Mouse (Mus musculus): ENCODE measurements around the gene Fbln2.

Fbln2 gene

DNA sequence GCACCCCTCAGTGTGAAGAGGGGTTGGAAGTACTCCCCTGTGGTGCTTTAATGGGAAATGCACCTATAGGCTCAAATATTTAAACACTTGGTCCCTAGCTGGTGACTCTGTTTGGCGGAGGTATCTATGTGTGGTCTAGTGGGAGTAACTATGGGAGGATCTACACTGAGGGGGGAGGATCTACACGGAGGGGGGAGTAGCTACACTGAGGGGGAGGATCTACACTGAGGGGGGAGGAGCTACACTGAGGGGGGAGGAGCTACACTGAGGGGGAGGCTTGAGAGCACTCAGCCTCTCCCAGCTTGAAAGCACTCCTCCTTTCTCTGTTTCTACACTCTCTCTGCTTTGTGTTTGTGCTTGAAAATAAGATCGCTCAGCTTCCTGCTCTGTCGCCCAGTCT lies 67.2 kb downstream of the Fbln2 start:
- DNase-seq (ENCODE audit: low spot score in 2 of 2), result no peak

DNA sequence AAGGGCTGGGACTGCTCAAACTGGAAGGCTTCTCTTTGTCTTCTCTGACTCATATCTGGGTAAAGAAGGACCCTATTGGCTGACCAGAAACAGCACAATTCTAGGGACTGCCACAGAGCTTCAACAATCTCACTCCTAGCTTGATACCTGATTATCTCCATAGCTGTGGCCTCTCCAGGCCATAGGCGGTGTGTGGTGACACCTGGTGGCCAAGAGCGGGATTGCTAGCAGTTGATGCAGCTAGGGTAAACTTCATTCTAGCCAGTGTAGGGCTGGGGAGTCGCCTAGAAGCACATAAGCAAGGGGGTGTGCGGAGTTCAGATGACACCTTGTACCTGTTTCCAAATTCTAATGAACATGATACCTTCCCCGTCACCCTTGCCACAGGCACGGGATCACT lies 69.0 kb downstream of the Fbln2 start:
- peak; percentile 78 to 96 for DNase-seq (ENCODE audit: low spot score in 2 of 2)

DNA sequence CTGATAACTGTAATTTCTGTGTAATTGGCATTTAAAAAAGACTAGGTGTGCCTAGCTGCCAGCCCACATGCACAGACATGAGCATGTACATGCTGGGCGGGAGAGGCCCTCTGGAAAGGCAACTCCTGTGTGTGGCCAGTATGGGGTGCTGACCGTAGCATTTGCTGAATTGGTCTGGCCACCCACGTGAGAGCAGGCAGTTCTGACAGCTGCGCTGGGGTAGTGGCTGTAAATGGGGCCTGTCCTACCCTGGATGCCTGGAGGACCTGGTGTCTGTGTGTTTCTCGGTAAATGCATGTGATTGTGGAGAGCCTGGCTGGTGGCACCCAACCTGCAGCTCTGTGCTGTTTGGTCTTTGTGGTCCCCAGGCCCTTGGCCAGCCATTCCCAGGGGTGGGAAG lies 69.5 kb downstream of the Fbln2 start:
- no peak for DNase-seq (ENCODE audit: low spot score in 2 of 2)

DNA sequence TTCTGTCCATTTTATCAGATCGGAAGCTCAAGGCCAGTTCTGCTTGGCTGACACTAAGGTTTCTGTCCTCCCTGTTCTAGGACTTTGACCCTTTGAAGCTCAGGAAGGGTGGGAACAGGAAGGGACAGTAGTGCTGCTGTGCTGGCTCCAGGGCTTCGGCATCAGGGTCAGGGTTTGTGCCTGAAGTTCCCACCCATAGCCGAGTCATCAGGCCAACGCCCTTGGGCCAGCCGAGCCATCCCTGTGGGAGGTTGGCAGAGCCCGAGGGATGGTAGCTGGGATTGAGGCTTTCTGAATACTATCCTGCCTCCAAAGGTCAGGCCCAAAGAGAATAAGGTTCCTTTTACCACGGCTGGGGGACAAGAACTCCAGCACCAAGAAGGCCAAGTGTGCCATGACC lies 70.8 kb downstream of the Fbln2 start:
- DNase-seq (ENCODE audit: low spot score in 2 of 2), result no peak

DNA sequence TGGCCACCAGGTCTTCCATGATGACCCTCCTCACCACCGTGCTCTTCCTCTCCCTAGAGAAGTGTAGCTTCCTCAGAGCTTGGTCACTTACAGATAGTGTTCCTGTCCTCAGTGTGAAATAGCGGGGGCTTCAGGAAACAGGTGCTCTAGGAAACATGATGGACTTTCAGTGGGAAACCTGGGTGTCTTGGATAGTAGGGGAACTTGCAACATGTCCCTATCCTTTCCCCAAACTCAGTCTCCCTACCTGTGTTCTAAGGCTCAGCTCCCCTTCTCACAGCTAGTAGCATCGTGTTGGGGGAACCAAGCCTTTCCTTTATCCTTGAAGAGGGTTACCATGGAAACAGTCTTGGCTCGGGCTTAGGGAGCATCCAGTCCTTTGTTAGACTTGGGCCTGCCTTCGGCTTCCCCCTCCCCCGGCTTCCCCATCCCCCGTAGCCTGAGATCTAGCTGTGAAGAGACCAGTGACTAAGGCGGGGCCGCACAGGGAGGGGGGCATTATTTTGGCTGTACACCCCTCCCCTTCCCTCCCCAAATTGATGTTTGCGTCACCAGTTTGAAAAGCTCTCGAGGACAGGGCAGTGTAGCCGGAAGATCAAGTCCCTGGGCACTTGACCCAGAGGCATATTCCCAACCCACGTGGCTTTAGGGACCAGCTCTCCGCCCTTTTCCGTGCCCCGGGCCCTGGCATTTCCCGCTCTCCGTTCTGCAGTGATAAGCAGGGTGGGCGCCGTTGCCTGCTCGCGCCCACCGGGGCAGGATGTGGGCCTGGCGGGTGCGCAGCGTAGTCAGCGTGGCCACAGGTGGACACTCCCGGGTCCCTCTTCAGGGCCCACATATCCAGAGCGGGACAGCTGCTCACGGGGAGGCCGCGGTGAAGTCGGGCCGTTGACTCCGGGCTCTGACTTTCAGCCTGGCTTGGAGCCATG lies 72.5 kb downstream of the Fbln2 start:
- DNase-seq (ENCODE audit: low spot score in 2 of 2), result no peak

DNA sequence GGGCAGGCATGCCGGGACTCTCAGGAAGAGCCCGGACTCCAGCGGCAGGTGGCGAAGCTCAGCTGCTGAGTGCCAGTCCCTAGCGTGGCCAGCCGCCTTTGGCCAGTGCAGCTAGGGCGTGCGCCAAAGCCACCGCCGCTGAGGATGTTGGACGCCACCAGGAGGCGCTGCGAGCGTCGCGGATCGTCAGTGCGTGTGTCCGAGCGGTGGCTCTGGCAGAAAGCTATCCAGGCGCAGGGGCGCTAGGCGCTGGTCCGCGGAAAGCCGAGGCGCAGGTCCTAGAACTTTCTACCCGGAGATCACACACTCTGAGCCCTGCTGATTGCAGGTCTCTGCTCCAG lies 73.2 kb downstream of the Fbln2 start:
- peak; percentile 57 to 78 for DNase-seq (ENCODE audit: low spot score in 2 of 2)

DNA sequence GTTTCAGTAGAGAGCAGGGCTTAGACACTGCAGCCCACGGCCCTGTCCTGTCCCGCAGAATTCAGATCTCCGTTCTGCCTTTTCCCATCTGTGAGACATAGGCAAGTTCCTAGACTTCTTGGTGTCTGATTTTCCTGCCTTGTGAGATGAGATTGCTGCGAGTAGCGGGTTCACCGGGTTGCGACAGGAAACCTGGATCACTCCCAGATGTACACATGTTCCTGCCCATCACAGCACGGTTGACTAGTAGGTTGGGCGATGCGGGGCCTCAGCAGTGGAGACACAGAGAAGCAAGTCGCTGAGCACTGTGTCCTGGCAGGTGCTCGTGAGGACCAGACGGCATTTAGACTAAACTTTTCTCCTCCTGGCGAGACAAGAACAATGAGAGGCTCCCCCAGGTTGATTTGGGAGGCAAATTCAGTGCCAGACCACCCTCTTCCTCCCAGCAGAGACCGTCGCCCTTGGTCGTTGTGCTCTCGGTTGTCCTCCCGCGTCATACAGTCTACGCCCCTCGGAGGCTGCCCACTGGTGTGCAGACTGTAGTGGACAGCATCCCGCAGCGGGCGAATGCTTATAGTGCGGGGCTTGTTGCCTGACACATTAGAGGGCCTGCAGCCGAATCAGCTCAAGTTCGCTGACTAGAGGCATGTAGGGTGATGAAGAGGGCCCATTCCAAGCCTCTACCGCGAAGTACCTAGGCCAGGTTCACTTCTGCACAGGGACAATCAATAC lies 73.7 kb downstream of the Fbln2 start:
- no peak for DNase-seq (ENCODE audit: low spot score in 2 of 2)

DNA sequence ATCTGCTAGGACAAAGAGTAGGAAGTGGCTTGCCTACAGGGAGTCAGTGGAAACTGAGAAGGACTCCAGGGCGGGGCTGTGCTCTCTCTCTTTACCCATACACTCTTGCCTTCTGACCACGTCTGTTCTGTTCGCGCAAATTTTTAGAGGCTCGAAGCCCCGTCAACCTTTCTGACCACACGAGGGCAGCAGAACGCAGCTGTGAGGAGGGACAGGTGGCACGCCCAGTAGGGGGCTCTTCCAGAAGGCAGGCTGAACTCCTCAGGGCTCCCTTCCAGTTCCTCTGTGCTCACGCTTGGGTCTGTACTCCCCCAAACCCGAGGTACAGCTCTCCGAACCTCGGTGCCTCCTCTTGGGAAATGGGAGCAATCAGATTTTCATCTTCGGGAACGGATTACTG lies 74.4 kb downstream of the Fbln2 start:
- peak; percentile 70 to 84 for DNase-seq (ENCODE audit: low spot score in 2 of 2)

DNA sequence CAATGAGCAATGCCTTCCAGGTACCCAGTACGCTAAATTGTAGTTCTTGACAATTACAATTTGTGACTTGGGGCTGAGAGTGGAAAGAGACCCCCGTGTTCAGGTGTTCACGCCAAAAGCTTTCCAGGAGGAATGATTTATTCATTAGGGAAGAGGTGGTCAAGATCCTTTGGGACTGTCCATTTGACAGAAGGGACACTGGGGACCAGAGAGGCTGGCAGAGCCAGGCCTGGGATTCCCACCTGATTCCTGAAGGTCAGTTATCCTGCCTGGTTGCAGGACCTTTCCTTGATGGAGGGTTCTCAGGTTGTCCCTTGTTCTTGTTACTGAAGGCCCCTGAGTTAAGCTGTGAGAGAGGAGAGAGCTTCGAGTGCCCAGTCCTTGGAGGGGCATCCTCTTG lies 74.9 kb downstream of the Fbln2 start:
- DNase-seq (ENCODE audit: low spot score in 2 of 2), result no peak

DNA sequence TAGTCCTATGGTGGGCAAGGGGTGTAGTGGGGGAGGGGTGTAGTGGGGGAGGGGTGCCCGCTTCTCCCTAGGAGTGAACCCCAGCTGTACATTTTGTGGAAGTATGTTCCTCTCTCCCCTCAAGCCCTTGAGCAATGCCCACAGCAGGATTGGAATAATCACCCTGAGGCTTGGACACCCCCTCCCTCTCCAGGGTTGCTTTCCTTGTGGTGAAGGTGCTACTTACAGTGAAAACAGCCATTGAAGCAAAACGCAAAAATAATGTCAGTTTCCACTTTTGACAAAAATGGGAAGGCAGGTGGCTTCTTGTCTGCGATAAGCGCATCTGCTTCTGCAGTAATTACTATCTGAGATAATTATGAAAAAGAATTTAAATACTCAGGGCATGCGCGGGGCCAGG lies 75.4 kb downstream of the Fbln2 start:
- DNase-seq (ENCODE audit: low spot score in 2 of 2), result no peak

DNA sequence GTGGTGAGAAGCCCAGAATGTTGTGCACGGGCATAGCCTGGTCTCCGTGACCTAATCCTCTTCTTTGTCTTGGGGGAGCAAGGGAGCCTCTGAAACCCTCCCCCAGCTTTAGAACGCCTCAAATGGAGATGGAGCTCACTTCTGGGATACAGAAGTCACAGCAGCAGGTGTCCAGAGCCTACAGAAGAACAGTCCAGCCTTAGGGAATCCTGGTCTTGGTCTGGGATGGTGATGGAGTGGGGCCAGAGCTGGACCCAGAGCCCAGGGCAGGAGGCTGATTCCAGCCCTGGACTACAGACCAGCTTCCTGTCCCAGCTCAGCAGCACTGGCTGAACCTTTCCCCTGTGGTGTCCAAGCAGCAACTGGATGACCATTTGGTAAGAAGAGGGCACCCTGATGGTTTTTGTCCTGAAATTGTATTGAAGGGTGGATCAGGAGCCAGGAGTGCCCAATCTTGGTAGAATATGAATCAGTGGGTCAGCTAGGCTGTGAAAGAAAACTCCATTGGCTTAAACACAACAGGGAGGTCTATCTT lies 76.1 kb downstream of the Fbln2 start:
- DNase-seq (ENCODE audit: low spot score in 2 of 2), result no peak

DNA sequence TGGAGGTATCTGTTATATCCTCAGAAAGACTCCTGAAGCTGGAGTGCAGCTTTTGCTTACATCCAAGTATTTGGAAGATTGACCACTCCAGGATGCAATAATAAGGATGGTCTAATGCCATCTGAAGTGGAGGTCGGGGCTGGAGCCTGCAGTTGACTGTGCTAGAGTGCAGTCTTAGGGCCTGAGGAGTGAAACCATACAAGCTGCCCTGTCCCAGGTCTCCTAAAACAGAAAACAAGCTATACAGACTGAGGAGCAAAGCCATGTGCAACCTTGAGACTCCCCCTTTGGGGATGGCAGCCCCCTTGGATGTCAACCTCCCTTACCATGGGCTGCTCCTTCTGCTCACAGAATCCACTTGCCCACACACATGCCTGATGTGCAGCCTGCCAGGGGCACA lies 76.7 kb downstream of the Fbln2 start:
- no peak for DNase-seq (ENCODE audit: low spot score in 2 of 2)

DNA sequence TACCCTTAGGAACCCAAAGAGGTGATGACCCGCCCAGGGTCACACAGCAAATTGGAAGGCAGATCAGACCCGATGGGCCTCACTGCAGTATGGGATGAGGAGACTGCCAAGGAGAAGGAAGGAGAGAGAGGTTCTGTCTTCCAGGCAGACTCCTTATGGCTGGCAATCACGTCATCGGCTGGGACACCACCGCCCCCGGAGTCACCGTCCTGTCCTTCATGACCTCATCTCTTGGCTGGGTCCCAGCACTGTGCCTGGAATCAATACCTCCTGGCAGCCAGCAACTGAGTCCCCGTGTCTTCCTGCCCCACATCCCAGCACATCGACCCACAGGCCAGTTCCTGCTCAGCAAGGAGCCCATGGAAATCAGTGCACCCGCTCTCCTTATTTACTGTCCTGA lies 78.7 kb downstream of the Fbln2 start:
- DNase-seq (ENCODE audit: low spot score in 2 of 2), result no peak

DNA sequence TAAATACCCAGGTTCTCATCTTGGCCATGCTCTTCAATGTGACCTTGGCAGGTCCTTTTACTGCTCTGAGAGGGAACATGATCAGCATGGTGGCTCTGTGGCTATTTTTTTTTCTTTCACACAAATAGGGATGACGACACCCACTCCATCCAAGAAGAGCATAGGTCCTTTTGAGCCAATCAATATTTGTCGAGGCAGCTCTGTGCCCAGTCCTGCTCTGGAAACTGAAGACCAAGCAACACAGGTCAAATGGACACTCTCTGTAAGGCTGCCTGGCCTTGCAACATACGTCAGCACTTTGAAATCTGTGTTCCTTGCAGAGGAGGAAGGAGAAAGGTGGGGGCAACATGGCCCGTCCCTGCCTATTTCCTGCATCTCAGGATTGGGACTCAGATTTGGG lies 83.2 kb downstream of the Fbln2 start:
- DNase-seq (ENCODE audit: low spot score in 2 of 2), result no peak

DNA sequence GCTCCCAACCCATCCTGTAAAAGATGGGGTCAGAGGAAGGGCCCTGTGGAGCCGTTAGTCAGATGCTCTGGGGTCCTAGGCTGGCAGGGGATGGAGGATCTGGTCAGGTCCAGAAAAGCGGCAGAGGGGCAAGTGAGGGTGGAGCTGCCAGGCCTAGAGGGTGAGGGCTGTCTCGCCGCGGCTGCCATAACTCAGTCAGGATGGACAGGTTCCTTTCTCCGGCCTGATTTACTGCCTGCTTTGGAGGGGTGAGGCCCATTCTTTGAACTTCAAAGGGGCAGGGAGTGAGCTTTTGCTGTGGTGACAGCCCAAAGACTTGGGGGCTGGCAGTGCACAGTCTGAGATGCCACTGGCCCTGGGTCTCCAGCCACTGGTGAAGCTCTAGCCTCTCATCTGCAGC lies 86.6 kb downstream of the Fbln2 start:
- no peak for DNase-seq (ENCODE audit: low spot score in 2 of 2)

DNA sequence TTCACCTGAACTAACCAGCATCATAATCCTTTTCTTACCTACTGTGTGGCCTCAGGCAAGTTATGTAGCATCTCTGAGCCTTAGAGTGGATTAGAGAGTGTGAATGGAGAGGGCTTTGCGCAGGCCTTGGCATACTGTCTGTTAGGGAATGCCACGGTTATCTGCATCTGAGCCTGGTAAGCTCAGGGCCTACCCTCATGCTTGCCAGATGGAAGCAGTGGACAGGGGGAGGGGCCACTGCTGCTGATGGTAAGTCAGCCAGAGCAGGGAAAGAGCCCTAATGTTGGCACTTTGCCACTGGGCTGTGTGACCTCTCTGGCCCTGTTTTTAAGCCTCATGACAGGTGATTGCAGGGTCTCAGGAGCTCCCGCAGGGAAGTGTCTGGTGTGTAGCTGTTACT lies 87.8 kb downstream of the Fbln2 start:
- DNase-seq (ENCODE audit: low spot score in 2 of 2), result no peak

DNA sequence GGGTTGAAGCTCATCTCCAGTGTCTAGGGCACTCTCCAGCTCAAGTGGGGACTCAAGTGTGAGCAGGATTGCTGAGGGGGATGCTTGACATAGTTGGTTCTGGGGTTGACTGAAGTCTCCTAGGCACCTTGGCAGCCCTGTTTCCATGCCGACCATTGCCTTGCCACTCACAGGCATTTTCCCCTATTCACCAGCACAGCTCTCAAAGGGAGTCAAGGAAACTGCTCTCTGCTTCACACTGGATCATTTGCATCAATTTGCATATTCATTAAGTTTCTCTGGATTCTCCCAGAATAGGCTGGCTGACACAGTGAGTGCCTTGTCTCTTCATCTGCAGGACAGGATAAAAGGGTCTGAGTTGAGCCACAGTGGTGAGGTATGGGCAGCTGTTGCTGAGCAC lies 89.6 kb downstream of the Fbln2 start:
- peak; percentile 66 to 83 for DNase-seq (ENCODE audit: low spot score in 2 of 2)

DNA sequence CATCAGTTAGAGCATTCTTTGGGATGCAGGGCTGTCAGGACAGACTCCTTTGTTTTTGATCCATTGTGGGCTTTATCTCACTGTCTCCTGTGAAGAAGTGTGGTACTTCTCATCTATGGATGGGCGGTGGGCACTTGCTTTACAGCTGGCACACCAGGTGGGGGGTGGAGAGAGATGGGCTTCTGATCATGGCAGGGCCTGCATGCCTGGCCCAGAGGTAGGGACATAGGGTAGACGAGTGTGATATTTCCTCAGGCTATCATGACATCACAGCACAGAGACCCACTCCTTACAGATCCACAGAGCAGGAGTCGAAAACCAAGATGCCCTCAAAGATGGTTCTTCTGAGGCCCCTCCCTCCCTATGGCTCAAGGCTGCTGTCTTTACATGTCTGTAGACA lies 90.1 kb downstream of the Fbln2 start:
- no peak for DNase-seq (ENCODE audit: low spot score in 2 of 2)

DNA sequence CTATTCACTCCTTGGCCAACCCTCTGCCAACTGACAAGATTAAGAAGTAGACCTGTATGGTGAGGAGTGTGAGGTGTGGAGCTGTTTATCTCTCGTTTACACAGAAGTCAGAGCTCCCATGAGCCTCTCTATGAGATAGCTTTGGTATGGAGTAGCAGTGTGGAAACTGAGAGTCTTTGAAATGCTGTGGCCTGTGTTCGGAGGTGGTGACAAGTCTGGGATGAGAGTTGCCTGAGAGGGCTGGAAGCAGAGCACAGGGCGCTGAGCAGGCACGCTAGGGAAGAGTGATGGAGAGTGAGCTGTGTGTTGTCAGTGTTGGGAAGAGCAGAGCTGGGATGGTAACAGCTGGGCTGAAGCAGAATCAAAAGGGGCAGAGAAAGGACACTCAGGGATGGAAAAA lies 91.9 kb downstream of the Fbln2 start:
- no peak for DNase-seq (ENCODE audit: low spot score in 2 of 2)

DNA sequence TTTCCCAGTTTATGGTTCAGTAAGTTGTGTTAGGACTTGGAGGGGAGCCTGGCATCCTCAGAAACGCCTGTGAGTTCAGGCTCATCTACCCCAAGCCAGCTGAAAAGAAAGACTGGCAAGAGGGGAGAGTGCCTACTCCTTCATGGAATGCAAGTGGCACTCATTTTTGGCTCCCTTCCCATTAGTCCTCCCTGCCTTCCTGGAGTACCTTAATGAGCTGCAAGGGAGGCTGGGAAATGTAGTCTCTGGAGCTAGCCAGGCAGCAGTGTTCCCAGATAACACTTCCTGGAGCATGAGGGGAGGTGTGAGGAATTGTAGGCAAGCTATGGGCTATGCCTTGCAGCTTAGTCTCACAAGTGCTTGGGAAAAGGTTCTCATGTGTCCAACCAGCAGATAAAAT lies 95.7 kb downstream of the Fbln2 start:
- no peak for DNase-seq (ENCODE audit: low spot score in 2 of 2)

DNA sequence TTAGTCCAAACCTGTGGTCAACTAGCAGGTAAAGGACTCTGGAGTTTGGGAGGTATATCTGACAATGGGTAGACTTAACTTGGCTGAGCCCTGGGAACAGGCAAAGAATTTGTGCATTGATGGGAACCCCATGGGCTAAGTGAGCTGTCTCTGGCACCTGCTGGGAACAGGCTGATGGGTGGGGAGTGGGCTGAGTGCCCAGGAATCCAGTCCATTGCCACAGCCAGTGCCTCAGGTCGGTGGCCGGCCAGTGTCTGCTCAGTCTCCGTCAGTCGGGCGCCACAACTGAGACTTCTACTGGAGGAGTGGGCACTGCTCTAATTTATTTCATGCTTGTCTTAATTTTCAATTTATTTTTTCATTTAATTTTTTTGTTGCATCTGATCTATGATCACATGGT lies 98.9 kb downstream of the Fbln2 start:
- no peak for DNase-seq (ENCODE audit: low spot score in 2 of 2)

DNA sequence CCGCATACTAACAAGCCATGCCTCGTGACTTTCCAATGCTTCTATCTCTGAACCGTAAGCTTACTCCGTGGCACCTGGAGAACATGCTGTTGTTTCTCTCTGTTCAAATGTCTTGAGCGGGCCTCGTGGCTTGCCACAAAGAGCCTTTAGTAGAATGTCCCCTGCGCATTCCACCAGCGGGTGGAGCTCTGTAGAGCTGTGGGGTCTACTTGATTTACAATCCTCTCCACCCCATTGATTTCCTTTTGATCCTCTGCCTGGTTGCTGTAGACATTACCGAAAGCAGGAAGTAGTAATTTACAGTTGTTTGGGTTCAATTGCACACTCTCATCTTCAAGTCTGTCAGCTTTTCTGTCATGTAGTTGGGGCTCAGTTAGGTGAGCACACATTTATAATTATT lies 100.2 kb downstream of the Fbln2 start:
- no peak for DNase-seq (ENCODE audit: low spot score in 2 of 2)

All from frontal cortex, postnatal 14 days (tissue).